Mouse (Mus musculus): ENCODE measurements around the gene Tpx2. TPM values are rescaled to one million over a fixed set of nuclear protein-coding genes. Genes with fewer than 3 reads are reported as not detected.

Tpx2 gene
- 1 to 10 TPM; 1.2 to 2.3 TPM for total RNA-seq (2021)
- long read RNA-seq, experiment 1, result 0 reads
- long read RNA-seq, experiment 2, partial matches to known transcripts, result 2 of 3 reads
- long read RNA-seq, experiment 2, other reads (novel, unspliced or antisense), result 1 of 3 reads

GRCm38 (mm10) chr2:152847815-152848302, at the start of gene Tpx2:
Gene Tpx2, plus strand, starts transcription at chr2:152847964.
- peak; percentile 90 for DNase-seq (ENCODE audit: low spot score in 2 of 2)

GRCm38 (mm10) chr2:152799954-152800761, 47.6 kb upstream of the Tpx2 start:
- no peak for DNase-seq (ENCODE audit: low spot score in 2 of 2)

GRCm38 (mm10) chr2:152800762-152801113, 47.0 kb upstream of the Tpx2 start:
- no peak for DNase-seq (ENCODE audit: low spot score in 2 of 2)

- no peak for DNase-seq (ENCODE audit: low spot score in 2 of 2)
These were observed 45.5 kb upstream of the Tpx2 start for GRCm38 (mm10) chr2:152802303-152802702.

GRCm38 (mm10) chr2:152803081-152803480, 44.7 kb upstream of the Tpx2 start:
- no peak for DNase-seq (ENCODE audit: low spot score in 2 of 2)

- peak in 1 of 2 experiments; percentile 32 for DNase-seq (ENCODE audit: low spot score in 2 of 2)
These were observed 43.2 kb upstream of the Tpx2 start for GRCm38 (mm10) chr2:152804408-152805110.

GRCm38 (mm10) chr2:152805111-152805490, 42.7 kb upstream of the Tpx2 start:
- DNase-seq (ENCODE audit: low spot score in 2 of 2), result no peak

GRCm38 (mm10) chr2:152806037-152806436, 41.7 kb upstream of the Tpx2 start:
- peak in 1 of 2 experiments; percentile 27 for DNase-seq (ENCODE audit: low spot score in 2 of 2)

- DNase-seq (ENCODE audit: low spot score in 2 of 2), result no peak
These were observed 39.6 kb upstream of the Tpx2 start for GRCm38 (mm10) chr2:152808178-152808577.

GRCm38 (mm10) chr2:152810158-152810941, 37.4 kb upstream of the Tpx2 start:
- no peak for DNase-seq (ENCODE audit: low spot score in 2 of 2)

- no peak for DNase-seq (ENCODE audit: low spot score in 2 of 2)
These were observed 36.2 kb upstream of the Tpx2 start for GRCm38 (mm10) chr2:152811336-152812165.

GRCm38 (mm10) chr2:152813232-152813631, 34.5 kb upstream of the Tpx2 start:
- no peak for DNase-seq (ENCODE audit: low spot score in 2 of 2)

GRCm38 (mm10) chr2:152814213-152814874, 33.4 kb upstream of the Tpx2 start:
- no peak for DNase-seq (ENCODE audit: low spot score in 2 of 2)

- DNase-seq (ENCODE audit: low spot score in 2 of 2), result no peak
These were observed 31.7 kb upstream of the Tpx2 start for GRCm38 (mm10) chr2:152815879-152816656.

GRCm38 (mm10) chr2:152816657-152817348, 31.0 kb upstream of the Tpx2 start:
- no peak for DNase-seq (ENCODE audit: low spot score in 2 of 2)

GRCm38 (mm10) chr2:152817596-152818291, 30.0 kb upstream of the Tpx2 start:
- peak in 1 of 2 experiments; percentile 33 for DNase-seq (ENCODE audit: low spot score in 2 of 2)

- DNase-seq (ENCODE audit: low spot score in 2 of 2), result no peak
These were observed 29.1 kb upstream of the Tpx2 start for GRCm38 (mm10) chr2:152818679-152819078.

Data from adrenal gland, adult 18-20 months (tissue).